Mouse (Mus musculus): ENCODE measurements around the gene Spats2. TPM values are rescaled to one million over a fixed set of nuclear protein-coding genes. Genes with fewer than 3 reads are reported as not detected.

The Spats2 gene
- polyA plus RNA-seq, 1 experiment: 41.7 TPM

- TF ChIP-seq CTCF (IDR thresholded peaks at IDR 0.05; ENCODE audit: borderline replicate concordance, insufficient read depth, low read length) (no peak), POLR2A (IDR thresholded peaks at IDR 0.05; ENCODE audit: low read depth, low read length) (no peak)
- no peak overlapping the region for H3K4me3 ChIP-seq (ENCODE audit: insufficient read depth, low read length)
- H3K27ac ChIP-seq (ENCODE audit: insufficient read depth, low read length): no peak overlapping the region
- no peaks in the 10 kb centered on the region for H3K4me1 ChIP-seq (ENCODE audit: control insufficient read depth, insufficient read depth, low read length)
Measured at GRCm38 (mm10) chr15:99096831-99097500, 28.8 kb upstream of the Spats2 start.

- H3K4me3 ChIP-seq (ENCODE audit: insufficient read depth, low read length): peak overlapping the region; percentile 13; the same call in 1 of the 2 replicates
- no peaks in the 10 kb centered on the region for H3K4me1 ChIP-seq (ENCODE audit: control insufficient read depth, insufficient read depth, low read length)
- H3K27ac ChIP-seq (ENCODE audit: insufficient read depth, low read length): no peak overlapping the region
- TF ChIP-seq CTCF (IDR thresholded peaks at IDR 0.05; ENCODE audit: borderline replicate concordance, insufficient read depth, low read length) (no peak), POLR2A (IDR thresholded peaks at IDR 0.05; ENCODE audit: low read depth, low read length) (no peak)
Measured at GRCm38 (mm10) chr15:99097840-99098492, 27.8 kb upstream of the Spats2 start.

DNA sequence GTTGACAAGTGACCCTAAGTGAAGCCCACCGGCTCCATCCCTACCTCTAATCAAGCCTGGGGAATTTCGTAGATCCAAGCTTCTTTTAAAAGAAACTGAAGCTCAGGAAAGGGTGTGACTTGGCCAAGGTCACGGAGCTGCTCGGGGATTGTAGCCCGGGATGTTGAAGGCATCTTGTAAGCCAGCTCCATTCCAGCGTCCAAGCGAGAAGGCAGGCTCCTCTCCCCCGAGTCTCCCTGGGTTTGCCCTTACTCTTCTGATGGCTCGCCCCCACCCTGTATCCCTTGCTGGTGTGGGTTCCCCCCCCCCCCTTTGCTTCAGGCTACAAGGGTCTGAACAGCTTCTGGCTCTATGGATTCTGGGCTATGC is 27.2 kb upstream of the Spats2 start:
- no peak overlapping the region for H3K4me3 ChIP-seq (ENCODE audit: insufficient read depth, low read length)
- H3K4me1 ChIP-seq (ENCODE audit: control insufficient read depth, insufficient read depth, low read length): no peaks in the 10 kb centered on the region
- no peak overlapping the region for H3K27ac ChIP-seq (ENCODE audit: insufficient read depth, low read length)
- TF ChIP-seq POLR2A (IDR thresholded peaks at IDR 0.05; ENCODE audit: low read depth, low read length): no peak
- TF ChIP-seq CTCF (IDR thresholded peaks at IDR 0.05; ENCODE audit: borderline replicate concordance, insufficient read depth, low read length): no peak

GRCm38 (mm10) chr15:99099139-99099556 is 26.6 kb upstream of the Spats2 start:
- Histone ChIP-seq H3K27ac (ENCODE audit: insufficient read depth, low read length) (no peak overlapping the region), H3K4me3 (ENCODE audit: insufficient read depth, low read length) (no peak overlapping the region), H3K4me1 (ENCODE audit: control insufficient read depth, insufficient read depth, low read length) (no peaks in the 10 kb centered on the region)
- TF ChIP-seq POLR2A (IDR thresholded peaks at IDR 0.05; ENCODE audit: low read depth, low read length): no peak
- TF ChIP-seq CTCF (IDR thresholded peaks at IDR 0.05; ENCODE audit: borderline replicate concordance, insufficient read depth, low read length): peak; percentile 85

DNA sequence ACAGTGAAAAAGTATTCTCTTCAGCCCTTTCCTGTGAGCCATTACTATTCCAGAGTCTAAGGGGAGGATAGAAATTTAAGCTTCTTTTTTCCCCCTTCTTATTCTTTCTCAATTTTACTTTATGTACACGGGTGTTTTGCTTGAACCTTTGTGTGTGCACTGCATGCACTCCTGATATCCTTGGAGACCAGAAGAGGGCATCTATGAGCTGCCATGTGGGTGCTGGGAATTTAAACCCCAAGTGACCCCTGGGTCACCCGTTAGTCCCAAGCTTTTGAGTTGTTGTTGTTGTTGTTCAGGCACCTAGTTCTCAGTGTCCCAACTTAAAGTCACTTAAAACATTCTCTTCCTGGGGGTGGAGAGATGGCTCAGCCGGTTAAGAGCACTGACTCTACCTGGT is 25.7 kb upstream of the Spats2 start:
- no peak overlapping the region for H3K27ac ChIP-seq (ENCODE audit: insufficient read depth, low read length)
- TF ChIP-seq CTCF (IDR thresholded peaks at IDR 0.05; ENCODE audit: borderline replicate concordance, insufficient read depth, low read length) (no peak), POLR2A (IDR thresholded peaks at IDR 0.05; ENCODE audit: low read depth, low read length) (no peak)
- no peak overlapping the region for H3K4me3 ChIP-seq (ENCODE audit: insufficient read depth, low read length)
- no peaks in the 10 kb centered on the region for H3K4me1 ChIP-seq (ENCODE audit: control insufficient read depth, insufficient read depth, low read length)

- TF ChIP-seq CTCF (IDR thresholded peaks at IDR 0.05; ENCODE audit: borderline replicate concordance, insufficient read depth, low read length): no peak
- TF ChIP-seq POLR2A (IDR thresholded peaks at IDR 0.05; ENCODE audit: low read depth, low read length): no peak
- Histone ChIP-seq H3K4me3 (ENCODE audit: insufficient read depth, low read length) (no peak overlapping the region), H3K4me1 (ENCODE audit: control insufficient read depth, insufficient read depth, low read length) (no peaks in the 10 kb centered on the region), H3K27ac (ENCODE audit: insufficient read depth, low read length) (no peak overlapping the region)
Measured at GRCm38 (mm10) chr15:99105238-99105637, 20.5 kb upstream of the Spats2 start.

DNA sequence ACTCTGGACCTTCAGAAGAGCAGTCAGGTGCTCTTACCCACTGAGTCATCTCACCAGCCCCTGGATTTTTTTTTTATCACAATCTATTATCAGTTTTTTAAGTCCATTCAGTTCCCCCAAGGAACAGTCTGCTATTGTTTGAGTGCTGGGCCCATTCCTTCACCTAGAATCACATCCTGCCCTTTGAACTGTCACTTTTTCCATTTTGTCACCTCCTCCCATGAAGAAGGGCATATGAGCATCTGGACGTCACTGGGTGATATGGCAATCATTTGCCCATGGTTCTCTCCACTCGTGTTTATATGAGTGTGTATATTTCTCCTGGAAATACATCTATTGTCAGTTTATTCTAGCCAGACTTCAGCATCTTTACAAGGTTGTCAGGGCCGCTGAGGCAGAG is 17.9 kb upstream of the Spats2 start:
- no peak overlapping the region for H3K27ac ChIP-seq (ENCODE audit: insufficient read depth, low read length)
- no peak overlapping the region for H3K4me3 ChIP-seq (ENCODE audit: insufficient read depth, low read length)
- no peaks in the 10 kb centered on the region for H3K4me1 ChIP-seq (ENCODE audit: control insufficient read depth, insufficient read depth, low read length)
- TF ChIP-seq POLR2A (IDR thresholded peaks at IDR 0.05; ENCODE audit: low read depth, low read length) (no peak), CTCF (IDR thresholded peaks at IDR 0.05; ENCODE audit: borderline replicate concordance, insufficient read depth, low read length) (no peak)

DNA sequence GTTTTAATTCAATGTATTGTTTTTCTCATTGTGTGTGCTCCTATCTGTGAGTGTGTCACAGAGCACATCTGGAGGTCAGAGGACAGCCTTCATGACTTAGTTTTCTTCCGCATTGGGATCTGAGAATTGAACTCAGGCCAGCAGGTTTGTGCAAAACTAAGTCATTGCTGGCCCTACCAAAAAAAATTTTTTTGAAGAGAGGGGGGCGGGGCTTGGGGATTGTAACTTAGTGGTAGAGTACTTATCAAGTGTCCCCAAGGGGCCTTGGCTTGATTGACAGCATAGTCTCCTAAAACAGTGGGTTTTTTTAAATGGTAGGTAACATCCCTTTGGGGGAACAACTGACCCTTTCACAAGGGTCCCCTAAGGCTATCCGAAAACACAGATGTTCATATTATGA is 14.6 kb upstream of the Spats2 start:
- H3K27ac ChIP-seq (ENCODE audit: insufficient read depth, low read length): no peak overlapping the region
- TF ChIP-seq CTCF (IDR thresholded peaks at IDR 0.05; ENCODE audit: borderline replicate concordance, insufficient read depth, low read length) (no peak), POLR2A (IDR thresholded peaks at IDR 0.05; ENCODE audit: low read depth, low read length) (no peak)
- H3K4me3 ChIP-seq (ENCODE audit: insufficient read depth, low read length): no peak overlapping the region
- no peaks in the 10 kb centered on the region for H3K4me1 ChIP-seq (ENCODE audit: control insufficient read depth, insufficient read depth, low read length)

DNA sequence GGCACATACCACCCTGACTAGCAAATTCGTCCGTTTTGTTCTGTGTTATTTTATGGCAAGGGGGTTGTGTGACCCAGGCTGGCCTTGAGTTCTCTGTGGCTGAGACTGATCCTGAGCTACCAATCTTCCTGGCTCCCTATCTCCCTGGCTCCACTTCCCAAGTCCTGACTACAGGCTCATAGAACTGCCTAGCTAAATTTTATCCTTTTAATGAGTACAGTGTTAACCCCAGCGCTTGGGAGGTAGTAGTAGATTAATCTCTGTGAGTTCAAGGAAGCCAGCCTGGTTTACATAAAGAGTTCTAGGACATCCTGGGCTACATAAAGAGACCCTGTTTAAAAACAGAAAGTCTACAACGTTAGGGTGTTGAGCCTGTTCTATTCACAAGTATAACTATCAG is 13.9 kb upstream of the Spats2 start:
- TF ChIP-seq POLR2A (IDR thresholded peaks at IDR 0.05; ENCODE audit: low read depth, low read length) (no peak), CTCF (IDR thresholded peaks at IDR 0.05; ENCODE audit: borderline replicate concordance, insufficient read depth, low read length) (no peak)
- H3K4me3 ChIP-seq (ENCODE audit: insufficient read depth, low read length): no peak overlapping the region
- H3K4me1 ChIP-seq (ENCODE audit: control insufficient read depth, insufficient read depth, low read length): no peaks in the 10 kb centered on the region
- no peak overlapping the region for H3K27ac ChIP-seq (ENCODE audit: insufficient read depth, low read length)

- Histone ChIP-seq H3K4me3 (ENCODE audit: insufficient read depth, low read length) (no peak overlapping the region), H3K27ac (ENCODE audit: insufficient read depth, low read length) (no peak overlapping the region), H3K4me1 (ENCODE audit: control insufficient read depth, insufficient read depth, low read length) (no peaks in the 10 kb centered on the region)
- TF ChIP-seq POLR2A (IDR thresholded peaks at IDR 0.05; ENCODE audit: low read depth, low read length) (no peak), CTCF (IDR thresholded peaks at IDR 0.05; ENCODE audit: borderline replicate concordance, insufficient read depth, low read length) (no peak)
Measured at GRCm38 (mm10) chr15:99112843-99113395, 12.8 kb upstream of the Spats2 start.
